Mouse (Mus musculus): Measurements from ENCODE around the gene Polr2i. TPM values are rescaled to one million over a fixed set of nuclear protein-coding genes. Genes with fewer than 3 reads are reported as not detected.
"Not testable (repeated sequence)": the region's sequence is repeated elsewhere in the genome, so short reads cannot be mapped to it uniquely, and the experiment has no call there.

The Polr2i gene
- polyA plus RNA-seq, 1 experiment from 2014 or later: 145 TPM

GRCm38 (mm10) chr7:30198481-30198971 is 33.2 kb upstream of the Polr2i start, which contains the start of gene Capns1:
Gene Capns1 (minus strand): TSS chr7:30198811.
- no peaks in the 10 kb centered on the region for H3K36me3 ChIP-seq (ENCODE audit: control insufficient read depth, insufficient read depth, low read length)
- peaks cover 7% of the 10 kb centered on the region in 2 experiments; a peak in 3 of 4 replicates for H3K4me1 ChIP-seq (ENCODE audit: control insufficient read depth in 2 of 2, insufficient read depth in 2 of 2, low read length in 2 of 2)
- H3K4me3 ChIP-seq (ENCODE audit: control insufficient read depth in 1 of 2, insufficient read depth in 1 of 2, low read depth in 1 of 2, low read length in 2 of 2): no peak within 1 kb of the TSS
- ATAC-seq (ENCODE audit: insufficient number of reproducible peaks, insufficient read depth, low FRiP score, low read depth): no peak
- no peak within 1 kb of the TSS for H3K27ac ChIP-seq (replicated peaks in 1 of 2; ENCODE audit: control insufficient read depth in 1 of 2, insufficient read depth in 1 of 2, low read depth in 2 of 2, low read length in 2 of 2)
- no peaks in the 10 kb centered on the region for H3K27me3 ChIP-seq (ENCODE audit: control insufficient read depth, insufficient read depth, low read length)
- WGBS: 5% methylated on average over 8 of the region's 8 CpGs
- no peak within 1 kb of the TSS; the same call in 1 of the 2 replicates for H3K9ac ChIP-seq (ENCODE audit: low read length)
- peak within 1 kb of the TSS; percentile 35 for H3K4me2 ChIP-seq (ENCODE audit: low read length)
- no peaks in the 10 kb centered on the region for H3K9me3 ChIP-seq (ENCODE audit: control insufficient read depth, low read length)

GRCm38 (mm10) chr7:30199498-30200139 is 32.1 kb upstream of the Polr2i start:
- peaks cover 9 to 11% of the 10 kb centered on the region in 2 experiments; a peak in 2 of 4 replicates for H3K4me1 ChIP-seq (ENCODE audit: control insufficient read depth in 2 of 2, insufficient read depth in 2 of 2, low read length in 2 of 2)
- no peaks in the 10 kb centered on the region for H3K9me3 ChIP-seq (ENCODE audit: control insufficient read depth, low read length)
- WGBS: 75% methylated on average over 18 of the region's 18 CpGs
- H3K36me3 ChIP-seq (ENCODE audit: control insufficient read depth, insufficient read depth, low read length): no peaks in the 10 kb centered on the region
- H3K27ac ChIP-seq (replicated peaks in 1 of 2; ENCODE audit: control insufficient read depth in 1 of 2, insufficient read depth in 1 of 2, low read depth in 2 of 2, low read length in 2 of 2): no peak overlapping the region
- ATAC-seq (ENCODE audit: insufficient number of reproducible peaks, insufficient read depth, low FRiP score, low read depth): no peak
- no peaks in the 10 kb centered on the region for H3K27me3 ChIP-seq (ENCODE audit: control insufficient read depth, insufficient read depth, low read length)
- no peak overlapping the region for H3K9ac ChIP-seq (ENCODE audit: low read length)
- H3K4me3 ChIP-seq (ENCODE audit: control insufficient read depth in 1 of 2, insufficient read depth in 1 of 2, low read depth in 1 of 2, low read length in 2 of 2): no peak overlapping the region
- no peak overlapping the region for H3K4me2 ChIP-seq (ENCODE audit: low read length)

- Histone ChIP-seq H3K4me3 (ENCODE audit: control insufficient read depth in 1 of 2, insufficient read depth in 1 of 2, low read depth in 1 of 2, low read length in 2 of 2) (no peak overlapping the region), H3K36me3 (ENCODE audit: control insufficient read depth, insufficient read depth, low read length) (no peaks in the 10 kb centered on the region), H3K4me1 (ENCODE audit: control insufficient read depth in 2 of 2, insufficient read depth in 2 of 2, low read length in 2 of 2) (peaks cover 11 to 13% of the 10 kb centered on the region in 2 experiments; a peak in 3 of 4 replicates), H3K9me3 (ENCODE audit: control insufficient read depth, low read length) (no peaks in the 10 kb centered on the region), H3K27me3 (ENCODE audit: control insufficient read depth, insufficient read depth, low read length) (no peaks in the 10 kb centered on the region), H3K27ac (replicated peaks in 1 of 2; ENCODE audit: control insufficient read depth in 1 of 2, insufficient read depth in 1 of 2, low read depth in 2 of 2, low read length in 2 of 2) (no peak overlapping the region), H3K4me2 (ENCODE audit: low read length) (no peak overlapping the region), H3K9ac (ENCODE audit: low read length) (no peak overlapping the region)
- WGBS: 76% methylated on average over 5 of the region's 5 CpGs
- ATAC-seq (ENCODE audit: insufficient number of reproducible peaks, insufficient read depth, low FRiP score, low read depth): no peak
These were observed 31.5 kb upstream of the Polr2i start for GRCm38 (mm10) chr7:30200200-30200599.

- not testable (repeated sequence) for ATAC-seq (ENCODE audit: insufficient number of reproducible peaks, insufficient read depth, low FRiP score, low read depth); H3K9ac ChIP-seq (ENCODE audit: low read length); H3K27me3 ChIP-seq (ENCODE audit: control insufficient read depth, insufficient read depth, low read length); H3K36me3 ChIP-seq (ENCODE audit: control insufficient read depth, insufficient read depth, low read length); H3K27ac ChIP-seq (replicated peaks in 1 of 2; ENCODE audit: control insufficient read depth in 1 of 2, insufficient read depth in 1 of 2, low read depth in 2 of 2, low read length in 2 of 2); H3K4me2 ChIP-seq (ENCODE audit: low read length); H3K4me3 ChIP-seq (ENCODE audit: control insufficient read depth in 1 of 2, insufficient read depth in 1 of 2, low read depth in 1 of 2, low read length in 2 of 2); H3K9me3 ChIP-seq (ENCODE audit: control insufficient read depth, low read length)
- 85% methylated on average over 5 of the region's 5 CpGs for WGBS
- peaks cover 10 to 13% of the 10 kb centered on the region in 2 experiments; a peak in 3 of 4 replicates for H3K4me1 ChIP-seq (ENCODE audit: control insufficient read depth in 2 of 2, insufficient read depth in 2 of 2, low read length in 2 of 2)
These were observed 31.1 kb upstream of the Polr2i start for GRCm38 (mm10) chr7:30200661-30201060.

- Histone ChIP-seq H3K4me3 (ENCODE audit: control insufficient read depth in 1 of 2, insufficient read depth in 1 of 2, low read depth in 1 of 2, low read length in 2 of 2) (no peak overlapping the region), H3K4me2 (ENCODE audit: low read length) (no peak overlapping the region), H3K36me3 (ENCODE audit: control insufficient read depth, insufficient read depth, low read length) (no peaks in the 10 kb centered on the region), H3K9me3 (ENCODE audit: control insufficient read depth, low read length) (no peaks in the 10 kb centered on the region), H3K9ac (ENCODE audit: low read length) (no peak overlapping the region), H3K4me1 (ENCODE audit: control insufficient read depth in 2 of 2, insufficient read depth in 2 of 2, low read length in 2 of 2) (peaks cover 9 to 10% of the 10 kb centered on the region in 2 experiments; a peak in 3 of 4 replicates), H3K27ac (replicated peaks in 1 of 2; ENCODE audit: control insufficient read depth in 1 of 2, insufficient read depth in 1 of 2, low read depth in 2 of 2, low read length in 2 of 2) (peak overlapping the region in 1 of 2 experiments; percentile 22; a peak in 1 of 4 replicates), H3K27me3 (ENCODE audit: control insufficient read depth, insufficient read depth, low read length) (no peaks in the 10 kb centered on the region)
- 61% methylated on average over 11 of the region's 11 CpGs for WGBS
- ATAC-seq (ENCODE audit: insufficient number of reproducible peaks, insufficient read depth, low FRiP score, low read depth): no peak
These were observed 28.7 kb upstream of the Polr2i start for GRCm38 (mm10) chr7:30202895-30203690.

GRCm38 (mm10) chr7:30204380-30204779 is 27.4 kb upstream of the Polr2i start:
- Histone ChIP-seq H3K4me1 (ENCODE audit: control insufficient read depth in 2 of 2, insufficient read depth in 2 of 2, low read length in 2 of 2) (peaks cover 7% of the 10 kb centered on the region in 2 experiments; a peak in 3 of 4 replicates), H3K27ac (replicated peaks in 1 of 2; ENCODE audit: control insufficient read depth in 1 of 2, insufficient read depth in 1 of 2, low read depth in 2 of 2, low read length in 2 of 2) (no peak overlapping the region), H3K27me3 (ENCODE audit: control insufficient read depth, insufficient read depth, low read length) (no peaks in the 10 kb centered on the region), H3K9me3 (ENCODE audit: control insufficient read depth, low read length) (no peaks in the 10 kb centered on the region), H3K9ac (ENCODE audit: low read length) (peak overlapping the region; percentile 30; the same call in 1 of the 2 replicates), H3K4me3 (ENCODE audit: control insufficient read depth in 1 of 2, insufficient read depth in 1 of 2, low read depth in 1 of 2, low read length in 2 of 2) (no peak overlapping the region), H3K36me3 (ENCODE audit: control insufficient read depth, insufficient read depth, low read length) (no peaks in the 10 kb centered on the region), H3K4me2 (ENCODE audit: low read length) (peak overlapping the region; percentile 44)
- ATAC-seq (ENCODE audit: insufficient number of reproducible peaks, insufficient read depth, low FRiP score, low read depth): no peak
- 9% methylated on average over 8 of the region's 8 CpGs for WGBS

- Histone ChIP-seq H3K4me2 (ENCODE audit: low read length) (no peak overlapping the region), H3K9me3 (ENCODE audit: control insufficient read depth, low read length) (no peaks in the 10 kb centered on the region), H3K4me1 (ENCODE audit: control insufficient read depth in 2 of 2, insufficient read depth in 2 of 2, low read length in 2 of 2) (peaks cover 7% of the 10 kb centered on the region in 2 experiments; a peak in 3 of 4 replicates), H3K27me3 (ENCODE audit: control insufficient read depth, insufficient read depth, low read length) (no peaks in the 10 kb centered on the region), H3K4me3 (ENCODE audit: control insufficient read depth in 1 of 2, insufficient read depth in 1 of 2, low read depth in 1 of 2, low read length in 2 of 2) (no peak overlapping the region), H3K36me3 (ENCODE audit: control insufficient read depth, insufficient read depth, low read length) (no peaks in the 10 kb centered on the region), H3K9ac (ENCODE audit: low read length) (no peak overlapping the region), H3K27ac (replicated peaks in 1 of 2; ENCODE audit: control insufficient read depth in 1 of 2, insufficient read depth in 1 of 2, low read depth in 2 of 2, low read length in 2 of 2) (no peak overlapping the region)
- WGBS: 3% methylated on average over 2 of the region's 2 CpGs
- ATAC-seq (ENCODE audit: insufficient number of reproducible peaks, insufficient read depth, low FRiP score, low read depth): no peak
These were observed 26.4 kb upstream of the Polr2i start for GRCm38 (mm10) chr7:30205383-30205782.

Measured in heart, embryonic 14.5 days (tissue).